24 mouse cellular contexts compared by ENCODE assay signal in the genomic region with DNA sequence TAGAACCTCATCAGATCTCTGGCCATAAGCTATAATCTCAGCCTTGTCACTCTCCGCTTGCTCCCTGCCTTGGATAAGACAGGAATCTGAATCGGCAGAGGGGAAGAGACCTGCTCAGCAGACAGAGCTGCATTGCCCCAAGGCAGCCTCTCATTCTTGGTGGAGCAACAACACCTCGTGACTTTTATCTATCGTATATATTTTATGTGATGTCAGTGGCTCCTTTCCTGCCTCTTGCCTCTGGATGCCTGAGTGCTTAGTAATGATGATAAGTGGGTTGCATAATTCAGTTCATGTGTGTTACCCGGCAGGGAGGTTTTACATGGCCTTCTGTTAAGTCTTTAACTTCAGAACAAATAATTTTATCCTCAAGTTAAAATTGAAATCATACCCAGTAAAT.
DNase-seq lines count a peak whose midpoint lies in the region; ATAC-seq and TF ChIP-seq lines count a peak whose summit lies in the region.
"Had no signal": no experiment of that assay in that cellular context is flagged by ENCODE, and none has a peak within 500 bp of the region (broad histone marks: within the 10 kb centered on the region; RNA-seq: fewer than 3 reads in every experiment).

No protein-coding gene starts in this region.

- H3K36me3 ChIP-seq in embryonic facial prominence, embryonic 13.5 days: no peaks in the 10 kb centered on the region
- H3K36me3 ChIP-seq in embryonic facial prominence, embryonic 10.5 days (replicated peaks): no peaks in the 10 kb centered on the region
- H3K36me3 ChIP-seq in intestine, embryonic 16.5 days (ENCODE audit: control insufficient read depth, insufficient read depth, low read length): no peaks in the 10 kb centered on the region
- no peaks in the 10 kb centered on the region for H3K36me3 ChIP-seq in intestine, postnatal 0 days (ENCODE audit: control insufficient read depth, insufficient read depth)
- H3K36me3 ChIP-seq in neural tube, embryonic 14.5 days (ENCODE audit: control insufficient read depth, insufficient read depth, low read length): no peaks in the 10 kb centered on the region
- H3K36me3 ChIP-seq: forebrain, embryonic 12.5 days; hindbrain, embryonic 15.5 days; intestine, embryonic 15.5 days; kidney, embryonic 15.5 days; limb, embryonic 12.5 days; neural tube, embryonic 15.5 days had no signal

- H3K4me3 ChIP-seq in embryonic facial prominence, embryonic 13.5 days: no peak overlapping the region
- H3K4me3 ChIP-seq in embryonic facial prominence, embryonic 10.5 days: no peak overlapping the region
- no peak overlapping the region for H3K4me3 ChIP-seq in intestine, embryonic 16.5 days (ENCODE audit: low read length)
- H3K4me3 ChIP-seq in intestine, postnatal 0 days (ENCODE audit: low read depth, low read length): no peak overlapping the region
- no peak overlapping the region for H3K4me3 ChIP-seq in neural tube, embryonic 14.5 days (ENCODE audit: low read depth, low read length)
- H3K4me3 ChIP-seq: forebrain, embryonic 12.5 days; gastrocnemius, adult 2 months; hindbrain, embryonic 15.5 days; intestine, embryonic 15.5 days; kidney, embryonic 15.5 days; left cerebral cortex, adult 2 months; limb, embryonic 12.5 days; neural tube, embryonic 15.5 days had no signal

- peak overlapping the region; percentile 40; the same call in 1 of the 2 replicates for H3K27ac ChIP-seq in embryonic facial prominence, embryonic 13.5 days
- no peak overlapping the region for H3K27ac ChIP-seq in embryonic facial prominence, embryonic 10.5 days (replicated peaks)
- H3K27ac ChIP-seq in intestine, embryonic 16.5 days (ENCODE audit: low read length): no peak overlapping the region
- no peak overlapping the region for H3K27ac ChIP-seq in intestine, postnatal 0 days (ENCODE audit: low read depth, low read length)
- H3K27ac ChIP-seq in neural tube, embryonic 14.5 days (ENCODE audit: low read depth, low read length): no peak overlapping the region
- H3K27ac ChIP-seq: forebrain, embryonic 12.5 days; gastrocnemius, adult 2 months; hindbrain, embryonic 15.5 days; intestine, embryonic 15.5 days; kidney, embryonic 15.5 days; left cerebral cortex, adult 2 months; limb, embryonic 12.5 days; liver, embryonic 14.5 days; macrophage; neural tube, embryonic 15.5 days had no signal

- no peak for DNase-seq in embryonic facial prominence, embryonic 10.5 days (ENCODE audit: low spot score)
- no peak for DNase-seq in neural tube, embryonic 10.5 days (ENCODE audit: extremely low spot score, low spot score)
- DNase-seq in retina, postnatal 1 day: peak; percentile 63
- DNase-seq in left cerebral cortex, postnatal 4 days: no peak
- DNase-seq: adrenal gland, adult 8-10 months; cerebellum, adult 9-10 months; gastrocnemius, adult 2 months; heart, postnatal 4 days; kidney, postnatal 4 days; layer of hippocampus, adult 9-11 months had no signal

- no peak for ATAC-seq in embryonic facial prominence, embryonic 13.5 days (ENCODE audit: insufficient number of reproducible peaks, insufficient read depth, low FRiP score, low TSS enrichment, low read depth)
- ATAC-seq in intestine, embryonic 16.5 days: peak; percentile 44; the same call in 1 of the 2 replicates
- ATAC-seq in intestine, postnatal 0 days: no peak
- 0 out of 2 replicates have a peak, but pooled peaks have one; percentile 31 for ATAC-seq in neural tube, embryonic 14.5 days (ENCODE audit: low read depth)
- ATAC-seq: intestine, embryonic 15.5 days had no signal

- no peak for TF ChIP-seq CTCF in intestine, postnatal 0 days (IDR thresholded peaks at IDR 0.05; ENCODE audit: low read depth)

- H3K4me2 ChIP-seq in embryonic facial prominence, embryonic 13.5 days: no peak overlapping the region
- no peak overlapping the region for H3K4me2 ChIP-seq in intestine, embryonic 16.5 days (ENCODE audit: low read depth, low read length)
- H3K4me2 ChIP-seq in intestine, postnatal 0 days (replicated peaks; ENCODE audit: low read depth): no peak overlapping the region
- no peak overlapping the region for H3K4me2 ChIP-seq in neural tube, embryonic 14.5 days (ENCODE audit: low read depth, low read length)
- H3K4me2 ChIP-seq: forebrain, embryonic 12.5 days; hindbrain, embryonic 15.5 days; intestine, embryonic 15.5 days; kidney, embryonic 15.5 days; limb, embryonic 12.5 days; midbrain, embryonic 11.5 days; neural tube, embryonic 15.5 days had no signal

- 30% methylated on average over 5 of the region's 5 CpGs for WGBS in embryonic facial prominence, embryonic 13.5 days
- WGBS in embryonic facial prominence, embryonic 10.5 days: 77% methylated on average over 5 of the region's 5 CpGs
- WGBS in intestine, embryonic 16.5 days: 49% methylated on average over 5 of the region's 5 CpGs
- 36% methylated on average over 5 of the region's 5 CpGs for WGBS in intestine, postnatal 0 days
- 63% methylated on average over 5 of the region's 5 CpGs for WGBS in neural tube, embryonic 14.5 days

- H3K9me3 ChIP-seq in embryonic facial prominence, embryonic 13.5 days: no peaks in the 10 kb centered on the region
- H3K9me3 ChIP-seq in embryonic facial prominence, embryonic 10.5 days: no peaks in the 10 kb centered on the region
- H3K9me3 ChIP-seq in intestine, embryonic 16.5 days (ENCODE audit: control insufficient read depth, low read length): no peaks in the 10 kb centered on the region
- H3K9me3 ChIP-seq in intestine, postnatal 0 days (ENCODE audit: control insufficient read depth): no peaks in the 10 kb centered on the region
- no peaks in the 10 kb centered on the region for H3K9me3 ChIP-seq in neural tube, embryonic 14.5 days (ENCODE audit: control insufficient read depth, low read length)
- H3K9me3 ChIP-seq: forebrain, embryonic 12.5 days; hindbrain, embryonic 15.5 days; intestine, embryonic 15.5 days; kidney, embryonic 15.5 days; limb, embryonic 12.5 days; neural tube, embryonic 15.5 days had no signal

- no peak overlapping the region for H3K9ac ChIP-seq in embryonic facial prominence, embryonic 13.5 days
- no peak overlapping the region for H3K9ac ChIP-seq in intestine, embryonic 16.5 days (ENCODE audit: low read depth, low read length)
- no peak overlapping the region for H3K9ac ChIP-seq in intestine, postnatal 0 days (ENCODE audit: low read depth, low read length)
- no peak overlapping the region for H3K9ac ChIP-seq in neural tube, embryonic 14.5 days (replicated peaks; ENCODE audit: low read depth, low read length)
- H3K9ac ChIP-seq: forebrain, embryonic 12.5 days; hindbrain, embryonic 15.5 days; intestine, embryonic 15.5 days; kidney, embryonic 15.5 days; limb, embryonic 12.5 days; liver, embryonic 14.5 days; neural tube, embryonic 15.5 days had no signal

- H3K4me1 ChIP-seq in embryonic facial prominence, embryonic 13.5 days: peaks cover 19% of the 10 kb centered on the region
- H3K4me1 ChIP-seq in embryonic facial prominence, embryonic 10.5 days: no peaks in the 10 kb centered on the region
- H3K4me1 ChIP-seq in intestine, embryonic 16.5 days (ENCODE audit: control insufficient read depth, insufficient read depth, low read length): no peaks in the 10 kb centered on the region
- no peaks in the 10 kb centered on the region for H3K4me1 ChIP-seq in intestine, postnatal 0 days (replicated peaks; ENCODE audit: control insufficient read depth, insufficient read depth, low read length)
- no peaks in the 10 kb centered on the region for H3K4me1 ChIP-seq in neural tube, embryonic 14.5 days (ENCODE audit: control insufficient read depth, insufficient read depth, low read length)
- H3K4me1 ChIP-seq: forebrain, embryonic 12.5 days; intestine, embryonic 15.5 days; kidney, embryonic 15.5 days; neural tube, embryonic 15.5 days had no signal

- intact Hi-C loops in left cerebral cortex, postnatal 4 days (cut with DNase I): no loop called here

- no peaks in the 10 kb centered on the region for H3K27me3 ChIP-seq in embryonic facial prominence, embryonic 13.5 days
- H3K27me3 ChIP-seq in embryonic facial prominence, embryonic 10.5 days (replicated peaks; ENCODE audit: low read depth, poor library complexity, severe bottlenecking): 0 out of 2 replicates have a peak, but pooled peaks cover 6% of the 10 kb centered on the region
- no peaks in the 10 kb centered on the region for H3K27me3 ChIP-seq in intestine, embryonic 16.5 days (replicated peaks; ENCODE audit: control insufficient read depth, insufficient read depth, low read length)
- no peaks in the 10 kb centered on the region for H3K27me3 ChIP-seq in intestine, postnatal 0 days (replicated peaks; ENCODE audit: control insufficient read depth, insufficient read depth, low read length)
- H3K27me3 ChIP-seq in neural tube, embryonic 14.5 days (ENCODE audit: control insufficient read depth, insufficient read depth, low read length): no peaks in the 10 kb centered on the region
- H3K27me3 ChIP-seq: forebrain, embryonic 12.5 days; hindbrain, embryonic 15.5 days; intestine, embryonic 15.5 days; kidney, embryonic 15.5 days; neural tube, embryonic 15.5 days had no signal

Comparison
In these comparisons a context has a peak if more than half of its experiments do, and no peak if none do; other contexts are left out.
1. ATAC-seq: peak in intestine, embryonic 16.5 days (single experiment) and neural tube, embryonic 14.5 days (single experiment); none in embryonic facial prominence, embryonic 13.5 days (single experiment) and intestine, postnatal 0 days (single experiment).